Mouse (Mus musculus) liver, embryonic 15.5 days (tissue): ENCODE measurements around the gene Ripor1. TPM values are rescaled to one million over a fixed set of nuclear protein-coding genes. Genes with fewer than 3 reads are reported as not detected.

Source experiments
- ATAC-seq: fragments of 200-750 bp; cut with Nextera tagmentation; 2 replicates; pipeline ENCODE4 v1.8.0; 2017; ENCODE audit warnings: moderate number of reproducible peaks, mild to moderate bottlenecking, moderate library complexity; ENCODE audit not compliant: insufficient read depth
- H3K27ac ChIP-seq: fragments of 300-500 bp; sonication (generic); replicated peaks from 2 replicates; pipeline ENCODE4 v1.5.1; 2015; ENCODE audit warnings: mild to moderate bottlenecking, inconsistent platforms
- H3K27me3 ChIP-seq: fragments of 300-500 bp; sonication (generic); 2 replicates; pipeline ENCODE4 v1.6.1; 2015; ENCODE audit warnings: mild to moderate bottlenecking, inconsistent platforms
- H3K36me3 ChIP-seq: fragments of 300-500 bp; sonication (generic); replicated peaks from 2 replicates; pipeline ENCODE4 v1.6.1; 2015; ENCODE audit warnings: moderate library complexity, mild to moderate bottlenecking, inconsistent platforms
- H3K4me1 ChIP-seq: fragments of 300-500 bp; sonication (generic); replicated peaks from 2 replicates; pipeline ENCODE4 v1.6.1; 2015; ENCODE audit warnings: inconsistent platforms
- H3K4me2 ChIP-seq: fragments of 300-500 bp; sonication (generic); 2 replicates; pipeline ENCODE4 v1.6.1; 2015; ENCODE audit warnings: moderate library complexity, mild to moderate bottlenecking, inconsistent platforms
- H3K4me3 ChIP-seq: fragments of 300-500 bp; sonication (generic); replicated peaks from 2 replicates; pipeline ENCODE4 v1.5.1; 2015; ENCODE audit warnings: mild to moderate bottlenecking, inconsistent platforms
- H3K9ac ChIP-seq: fragments of 300-500 bp; sonication (generic); 2 replicates; pipeline ENCODE4 v1.6.1; 2015; ENCODE audit warnings: moderate library complexity, mild to moderate bottlenecking, inconsistent platforms
- H3K9me3 ChIP-seq: fragments of 300-500 bp; sonication (generic); replicated peaks from 2 replicates; pipeline ENCODE4 v1.6.1; 2016; ENCODE audit warnings: inconsistent platforms
- WGBS: fragments of 180-500 bp; shearing (Covaris S2); methylation state at CpG from one replicate; pipeline ENCODE4 v1.1.7; 2015; ENCODE audit warnings: mixed read lengths; ENCODE audit not compliant: insufficient replicate concordance; 5-methylcytosine and 5-hydroxymethylcytosine counted together
- polyA plus RNA-seq: library from polyadenylated mRNA; unstranded; fragments of >200 nt; fragmentation: Nextera tagmentation; extraction: Ambion mirVana; gene quantifications from 2 replicates; pipeline ENCODE4 v1.2.1, GENCODE M21; 2015

The Ripor1 gene
- polyA plus RNA-seq, 1 experiment from 2014 or later, result 7.2 TPM

DNA sequence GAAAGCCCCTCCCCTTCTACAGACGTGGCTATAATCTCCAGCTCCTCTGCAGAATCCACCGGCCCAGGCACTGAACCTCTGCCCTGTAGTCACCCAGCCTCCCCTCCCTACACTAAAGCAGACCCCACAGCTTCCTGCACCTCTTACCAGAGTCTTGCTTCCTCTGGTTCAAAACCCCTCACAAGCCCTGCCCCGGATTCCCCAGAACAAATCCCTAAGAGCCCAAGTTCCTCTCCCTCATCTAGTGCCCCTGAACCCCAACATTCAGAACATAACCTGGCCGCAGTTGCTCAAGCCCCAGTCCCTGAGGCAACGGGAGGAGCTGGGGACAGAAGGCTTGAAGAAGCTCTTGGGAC is 13.2 kb downstream of the Ripor1 start:
- 81% methylated on average over 5 of the region's 5 CpGs for WGBS

GRCm38 (mm10) chr8:105618892-105619591 is 14.0 kb downstream of the Ripor1 start:
- H3K27me3 ChIP-seq, result peaks cover 5% of the 10 kb centered on the region
- peaks cover 67% of the 10 kb centered on the region for H3K36me3 ChIP-seq
- H3K4me3 ChIP-seq, result no peak overlapping the region
- ATAC-seq, result no peak
- 82% methylated on average over 19 of the region's 19 CpGs for WGBS
- peaks cover 17% of the 10 kb centered on the region for H3K4me1 ChIP-seq
- H3K9ac ChIP-seq, result no peak overlapping the region
- H3K27ac ChIP-seq, result no peak overlapping the region
- H3K4me2 ChIP-seq, result no peak overlapping the region
- no peaks in the 10 kb centered on the region for H3K9me3 ChIP-seq

More for the DNA sequence above, 13.2 kb downstream of the Ripor1 start:
- ATAC-seq, result no peak
- no peak overlapping the region for H3K27ac ChIP-seq
- no peak overlapping the region for H3K9ac ChIP-seq
- no peak overlapping the region for H3K4me3 ChIP-seq
- no peak overlapping the region for H3K4me2 ChIP-seq
- peaks cover 22% of the 10 kb centered on the region for H3K4me1 ChIP-seq
- H3K9me3 ChIP-seq, result no peaks in the 10 kb centered on the region
- peaks cover 67% of the 10 kb centered on the region for H3K36me3 ChIP-seq
- peaks cover 11% of the 10 kb centered on the region for H3K27me3 ChIP-seq

GRCm38 (mm10) chr8:105620211-105620610 is 15.2 kb downstream of the Ripor1 start:
- H3K4me3 ChIP-seq, result no peak overlapping the region
- peaks cover 14% of the 10 kb centered on the region for H3K4me1 ChIP-seq
- H3K27ac ChIP-seq, result no peak overlapping the region
- peaks cover 65% of the 10 kb centered on the region for H3K36me3 ChIP-seq
- no peaks in the 10 kb centered on the region for H3K27me3 ChIP-seq
- ATAC-seq, result no peak
- H3K9me3 ChIP-seq, result no peaks in the 10 kb centered on the region
- WGBS, result 79% methylated on average over 19 of the region's 19 CpGs
- no peak overlapping the region for H3K9ac ChIP-seq
- no peak overlapping the region for H3K4me2 ChIP-seq

DNA sequence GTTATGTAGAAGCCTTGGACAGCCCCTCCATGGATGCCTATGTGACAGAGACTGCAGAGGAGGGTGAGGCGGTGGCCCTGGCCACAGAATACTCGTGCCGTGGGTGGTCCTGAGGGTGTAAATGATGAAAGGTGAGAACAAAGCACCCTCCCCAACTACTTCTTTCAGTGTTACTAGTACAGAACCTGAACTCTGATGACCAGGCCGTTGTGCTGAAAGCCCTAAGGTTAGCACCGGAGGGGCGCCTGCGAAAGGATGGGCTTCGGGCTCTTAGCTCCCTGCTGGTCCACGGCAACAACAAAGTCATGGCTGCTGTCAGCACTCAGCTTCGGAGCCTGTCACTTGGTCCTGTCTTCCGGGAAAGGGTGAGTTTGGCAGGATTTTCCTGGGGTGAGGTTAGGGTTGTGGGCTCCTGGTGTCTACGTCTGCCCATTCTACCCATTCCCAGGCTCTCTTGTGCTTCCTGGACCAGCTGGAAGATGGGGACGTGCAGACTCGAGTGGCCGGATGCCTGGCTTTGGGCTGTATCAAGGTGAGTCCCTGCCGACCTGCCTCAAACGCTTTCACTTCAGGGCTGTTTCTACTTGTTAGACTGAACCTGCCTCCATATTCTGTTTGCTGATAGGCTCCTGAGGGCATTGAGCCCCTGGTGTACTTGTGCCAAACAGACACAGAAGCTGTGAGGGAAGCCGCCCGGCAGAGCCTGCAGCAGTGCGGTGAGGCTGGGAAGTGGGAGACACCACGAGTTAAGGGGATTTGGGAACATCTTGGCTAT is 16.1 kb downstream of the Ripor1 start:
- Histone ChIP-seq H3K4me2 (no peak overlapping the region), H3K27me3 (no peaks in the 10 kb centered on the region), H3K9me3 (no peaks in the 10 kb centered on the region), H3K9ac (no peak overlapping the region), H3K27ac (no peak overlapping the region), H3K36me3 (peaks cover 56% of the 10 kb centered on the region), H3K4me1 (peaks cover 14% of the 10 kb centered on the region), H3K4me3 (no peak overlapping the region)
- ATAC-seq, result no peak
- 79% methylated on average over 21 of the region's 21 CpGs for WGBS

DNA sequence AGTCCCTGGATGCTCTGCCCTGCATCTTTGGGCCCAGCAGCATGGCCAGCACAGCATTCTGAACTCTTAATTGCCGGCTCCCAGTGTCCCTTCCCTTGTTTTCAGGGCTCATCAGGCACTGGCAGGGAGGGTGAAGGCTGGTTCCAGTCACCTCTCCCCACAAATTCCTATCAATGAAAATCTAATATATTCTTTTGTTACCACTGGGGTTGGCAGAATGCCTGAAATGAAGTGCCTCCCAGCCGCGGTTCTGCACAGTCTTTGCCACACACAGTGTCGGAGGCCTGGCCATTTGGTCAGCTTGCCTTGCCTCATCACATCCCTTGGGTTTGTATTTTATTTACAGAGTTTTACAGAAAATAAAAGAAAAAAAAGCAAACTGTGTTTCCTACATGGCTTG is 16.8 kb downstream of the Ripor1 start:
- 76% methylated on average over 4 of the region's 4 CpGs for WGBS
- H3K27me3 ChIP-seq, result no peaks in the 10 kb centered on the region
- H3K36me3 ChIP-seq, result peaks cover 50% of the 10 kb centered on the region
- H3K9ac ChIP-seq, result no peak overlapping the region
- H3K27ac ChIP-seq, result no peak overlapping the region
- H3K4me2 ChIP-seq, result no peak overlapping the region
- ATAC-seq, result 0 out of 2 replicates have a peak, but pooled peaks have one; percentile 1
- no peak overlapping the region for H3K4me3 ChIP-seq
- H3K9me3 ChIP-seq, result no peaks in the 10 kb centered on the region
- H3K4me1 ChIP-seq, result peaks cover 14% of the 10 kb centered on the region

DNA sequence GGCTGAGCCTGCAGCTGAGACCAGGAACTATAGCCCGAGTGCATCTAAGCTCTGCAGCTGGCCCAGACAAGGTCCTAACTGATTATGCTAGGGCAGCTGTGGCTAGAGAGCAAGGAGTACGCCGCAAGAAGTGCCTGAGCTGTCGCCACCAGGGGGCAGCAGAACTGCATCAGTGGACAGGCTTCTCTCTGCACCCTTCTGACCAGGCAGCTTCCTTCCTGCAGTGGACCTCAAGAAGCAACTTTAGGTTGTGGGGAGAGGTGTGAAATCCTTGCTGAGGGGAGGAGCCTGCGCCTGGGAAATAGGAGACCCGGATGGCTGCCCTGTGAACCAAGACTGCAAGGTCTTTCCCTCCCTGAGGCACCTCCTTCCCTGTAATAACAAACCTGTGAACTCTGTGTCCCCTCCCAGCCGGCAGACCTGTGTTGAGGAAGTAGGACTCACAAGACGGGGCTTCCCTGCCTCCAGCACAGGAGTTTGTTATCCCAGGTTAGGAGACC is 17.4 kb downstream of the Ripor1 start:
- no peak overlapping the region for H3K9ac ChIP-seq
- peak overlapping the region; percentile 52 for H3K27ac ChIP-seq
- no peaks in the 10 kb centered on the region for H3K27me3 ChIP-seq
- H3K4me3 ChIP-seq, result no peak overlapping the region
- peaks cover 44% of the 10 kb centered on the region for H3K36me3 ChIP-seq
- H3K4me2 ChIP-seq, result no peak overlapping the region
- WGBS, result 7% methylated on average over 8 of the region's 8 CpGs
- H3K4me1 ChIP-seq, result peaks cover 14% of the 10 kb centered on the region
- peak; percentile 82 for ATAC-seq
- H3K9me3 ChIP-seq, result no peaks in the 10 kb centered on the region

DNA sequence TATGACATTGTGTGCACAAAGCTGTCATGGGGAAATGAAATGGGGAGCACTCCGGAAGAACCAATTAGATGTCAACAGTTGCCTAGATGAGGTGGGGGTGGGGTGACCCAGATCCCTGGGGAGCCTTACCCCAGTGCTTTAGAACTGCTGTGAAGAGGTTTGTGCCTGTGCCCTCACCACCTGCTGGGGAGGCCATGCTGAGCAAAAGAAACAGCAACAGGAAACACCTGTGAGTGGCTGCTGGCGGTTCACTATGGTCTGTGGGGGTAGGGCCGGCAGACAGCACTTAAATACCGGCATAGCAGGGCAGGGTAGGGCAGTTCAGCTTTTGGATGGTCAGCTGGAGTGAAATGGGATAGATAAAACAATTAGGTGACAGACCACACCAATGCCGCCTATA is 18.1 kb downstream of the Ripor1 start:
- Histone ChIP-seq H3K27me3 (no peaks in the 10 kb centered on the region), H3K4me2 (no peak overlapping the region), H3K9ac (no peak overlapping the region), H3K4me1 (peaks cover 14% of the 10 kb centered on the region), H3K27ac (no peak overlapping the region), H3K4me3 (no peak overlapping the region), H3K36me3 (peaks cover 37% of the 10 kb centered on the region), H3K9me3 (no peaks in the 10 kb centered on the region)
- WGBS, result 26% methylated on average over 5 of the region's 5 CpGs
- ATAC-seq, result no peak

DNA sequence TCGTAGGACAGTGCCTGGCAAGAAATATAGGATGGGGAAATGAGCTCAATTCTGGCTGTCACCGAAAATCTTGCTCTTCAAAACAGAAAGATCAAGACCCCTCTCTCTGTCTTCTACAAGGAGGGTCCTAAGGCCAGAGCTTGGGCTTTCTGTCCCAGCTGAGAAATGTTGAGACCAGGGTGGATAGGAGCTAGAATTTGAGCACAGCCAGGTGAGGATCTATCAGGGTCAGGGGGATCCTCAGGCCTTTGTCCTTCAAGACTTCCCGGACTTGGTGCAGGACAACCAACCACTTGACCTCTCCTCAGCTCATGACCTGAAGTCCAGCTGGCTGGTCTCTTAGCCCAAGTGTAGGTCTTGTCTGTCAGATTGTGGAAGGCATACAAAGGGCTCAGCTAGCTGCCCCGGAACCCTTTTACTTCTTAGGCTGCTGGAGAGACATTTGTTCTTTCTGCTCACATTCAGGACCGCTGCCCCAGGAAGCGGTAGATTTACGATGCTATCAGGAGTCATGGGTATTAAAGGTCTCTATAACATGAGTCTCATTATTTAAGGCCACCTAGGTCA is 18.7 kb downstream of the Ripor1 start:
- Histone ChIP-seq H3K9me3 (no peaks in the 10 kb centered on the region), H3K27ac (no peak overlapping the region), H3K4me1 (peaks cover 14% of the 10 kb centered on the region), H3K4me2 (no peak overlapping the region), H3K27me3 (no peaks in the 10 kb centered on the region), H3K4me3 (no peak overlapping the region), H3K9ac (no peak overlapping the region), H3K36me3 (peaks cover 31% of the 10 kb centered on the region)
- 60% methylated on average over 7 of the region's 7 CpGs for WGBS
- ATAC-seq, result no peak

- WGBS, result 52% methylated on average over 3 of the region's 3 CpGs
- no peak overlapping the region for H3K4me3 ChIP-seq
- H3K9ac ChIP-seq, result no peak overlapping the region
- peaks cover 14% of the 10 kb centered on the region for H3K4me1 ChIP-seq
- H3K4me2 ChIP-seq, result no peak overlapping the region
- no peaks in the 10 kb centered on the region for H3K9me3 ChIP-seq
- H3K27me3 ChIP-seq, result no peaks in the 10 kb centered on the region
- H3K27ac ChIP-seq, result no peak overlapping the region
- no peak for ATAC-seq
- H3K36me3 ChIP-seq, result peaks cover 24% of the 10 kb centered on the region
These were observed 19.3 kb downstream of the Ripor1 start for GRCm38 (mm10) chr8:105624401-105624800.

DNA sequence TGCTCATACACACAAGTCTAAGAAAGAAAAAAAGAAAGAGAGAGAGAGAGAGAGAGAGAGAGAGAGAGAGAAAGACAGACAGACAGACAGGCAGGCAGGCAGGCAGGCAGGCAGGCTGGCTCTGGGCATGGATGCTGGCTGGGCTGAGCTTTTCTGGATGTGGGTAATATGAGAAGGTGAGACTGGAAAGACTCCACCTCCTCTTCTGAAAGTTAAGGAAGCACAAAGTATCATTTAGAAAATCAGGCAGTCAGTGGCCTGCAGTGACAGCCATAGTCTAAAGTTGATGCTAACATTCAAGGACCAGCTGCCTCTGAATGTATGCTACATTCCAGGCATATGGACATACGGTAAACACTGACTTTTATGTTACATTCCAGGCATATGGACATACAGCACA is 19.8 kb downstream of the Ripor1 start:
- Histone ChIP-seq H3K27ac (no peak overlapping the region), H3K4me2 (no peak overlapping the region), H3K9ac (no peak overlapping the region), H3K36me3 (peaks cover 20% of the 10 kb centered on the region), H3K9me3 (no peaks in the 10 kb centered on the region), H3K4me1 (peaks cover 14% of the 10 kb centered on the region), H3K27me3 (no peaks in the 10 kb centered on the region), H3K4me3 (no peak overlapping the region)
- WGBS, result 82% methylated on average over 1 of the region's 1 CpGs
- ATAC-seq, result no peak

DNA sequence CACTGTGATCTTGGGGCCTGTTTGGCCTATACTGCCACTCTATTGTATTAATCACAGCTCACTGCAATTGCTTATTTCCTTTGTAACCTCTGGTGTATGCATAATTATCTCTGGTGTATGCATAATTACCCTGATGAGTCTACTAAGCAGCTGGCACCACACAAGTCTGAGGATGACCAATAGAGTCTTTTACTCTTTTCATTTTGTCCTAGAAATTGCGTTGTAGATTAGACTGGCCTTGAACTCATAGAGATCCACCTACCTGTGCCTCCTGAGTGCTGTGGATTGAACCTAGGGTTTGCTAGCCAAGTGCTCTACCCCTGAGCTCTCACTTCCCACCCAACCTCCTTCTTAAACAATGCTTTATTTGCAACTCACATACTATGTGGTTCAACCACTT is 21.0 kb downstream of the Ripor1 start:
- no peak overlapping the region for H3K4me3 ChIP-seq
- 72% methylated on average over 1 of the region's 1 CpGs for WGBS
- peaks cover 14% of the 10 kb centered on the region for H3K4me1 ChIP-seq
- no peak overlapping the region for H3K4me2 ChIP-seq
- no peak overlapping the region for H3K27ac ChIP-seq
- H3K9me3 ChIP-seq, result no peaks in the 10 kb centered on the region
- H3K27me3 ChIP-seq, result no peaks in the 10 kb centered on the region
- peaks cover 8% of the 10 kb centered on the region; the same call in 1 of the 2 replicates for H3K36me3 ChIP-seq
- no peak overlapping the region for H3K9ac ChIP-seq
- ATAC-seq, result no peak
